Mouse (Mus musculus) gastrocnemius, postnatal 36 days (tissue): Measurements from ENCODE around the gene Pip5k1c. TPM values are rescaled to one million over a fixed set of nuclear protein-coding genes. Genes with fewer than 3 reads are reported as not detected.

Source experiments
- DNase-seq, 2 experiments: peaks; one replicate each; pipeline ENCODE4 v3.0.0; 2022
- intact Hi-C: fragments of 180-260 bp; cut with DNase I; formaldehyde crosslinking; loops from one replicate; pipeline ENCODE4 v1.15.1; 2025
- total RNA-seq, 2 experiments: library from RNA; stranded (reverse); gene quantifications; 2 replicates each; pipeline ENCODE4 v1.2.3; 2021

Gene Pip5k1c
- total RNA-seq, 2 experiments from 2014 or later: 21.4 to 23.2 TPM

- DNase-seq: no peak
- intact Hi-C loops: no loop called here
These were observed 7.0 kb downstream of the Pip5k1c start for GRCm38 (mm10) chr10:81299585-81300351.

GRCm38 (mm10) chr10:81300352-81300907 lies 7.7 kb downstream of the Pip5k1c start:
- no peak for DNase-seq
- intact Hi-C loops: no loop called here

GRCm38 (mm10) chr10:81301321-81301720 lies 8.6 kb downstream of the Pip5k1c start:
- DNase-seq: no peak
- intact Hi-C loops: no loop called here

GRCm38 (mm10) chr10:81302288-81302687 lies 9.5 kb downstream of the Pip5k1c start:
- intact Hi-C loops: no loop called here
- DNase-seq: no peak

GRCm38 (mm10) chr10:81302781-81303218 lies 10.0 kb downstream of the Pip5k1c start:
- intact Hi-C loops: no loop called here
- no peak for DNase-seq

- DNase-seq: no peak
These were observed 10.5 kb downstream of the Pip5k1c start for GRCm38 (mm10) chr10:81303258-81303657.

GRCm38 (mm10) chr10:81303761-81304160 lies 11.0 kb downstream of the Pip5k1c start:
- DNase-seq: no peak
- intact Hi-C loops: loop anchor here (2.0 kb wide), 1 partner anchor 15 kb away; no protein-coding TSS in a partner anchor

More at GRCm38 (mm10) chr10:81303258-81303657, 10.5 kb downstream of the Pip5k1c start:
- intact Hi-C loops: no loop called here

- intact Hi-C loops: loop anchor here (2.0 kb wide), 1 partner anchor 16 kb away; no protein-coding TSS in a partner anchor
- peak in 1 of 2 experiments; percentile 59 for DNase-seq
These were observed 12.0 kb downstream of the Pip5k1c start for GRCm38 (mm10) chr10:81304597-81305238.

- intact Hi-C loops: loop anchor here (2.0 kb wide), 1 partner anchor 17 kb away; no protein-coding TSS in a partner anchor
- no peak for DNase-seq
These were observed 12.9 kb downstream of the Pip5k1c start for GRCm38 (mm10) chr10:81305663-81306062.

GRCm38 (mm10) chr10:81306173-81306668 lies 13.5 kb downstream of the Pip5k1c start:
- DNase-seq: no peak
- intact Hi-C loops: no loop called here

- intact Hi-C loops: no loop called here
- DNase-seq: no peak
These were observed 14.3 kb downstream of the Pip5k1c start for GRCm38 (mm10) chr10:81306837-81307682.

- intact Hi-C loops: no loop called here
- DNase-seq: no peak
These were observed 16.8 kb downstream of the Pip5k1c start for GRCm38 (mm10) chr10:81309571-81309970.

- no peak for DNase-seq
- intact Hi-C loops: no loop called here
These were observed 20.8 kb downstream of the Pip5k1c start for GRCm38 (mm10) chr10:81313581-81313980.

- intact Hi-C loops: no loop called here
These were observed 21.4 kb downstream of the Pip5k1c start for GRCm38 (mm10) chr10:81314201-81314600.

GRCm38 (mm10) chr10:81315587-81315986 lies 22.8 kb downstream of the Pip5k1c start:
- no peak for DNase-seq
- intact Hi-C loops: no loop called here

More at GRCm38 (mm10) chr10:81314201-81314600, 21.4 kb downstream of the Pip5k1c start:
- DNase-seq: no peak

- intact Hi-C loops: no loop called here
- no peak for DNase-seq
These were observed 23.7 kb downstream of the Pip5k1c start for GRCm38 (mm10) chr10:81316338-81317060.

- intact Hi-C loops: no loop called here
These were observed 24.5 kb downstream of the Pip5k1c start for GRCm38 (mm10) chr10:81317273-81317672.

GRCm38 (mm10) chr10:81318589-81319329 lies 26.0 kb downstream of the Pip5k1c start:
- intact Hi-C loops: no loop called here
- no peak for DNase-seq

More at GRCm38 (mm10) chr10:81317273-81317672, 24.5 kb downstream of the Pip5k1c start:
- no peak for DNase-seq

GRCm38 (mm10) chr10:81319330-81319699 lies 26.6 kb downstream of the Pip5k1c start:
- intact Hi-C loops: no loop called here
- DNase-seq: no peak
